Mouse (Mus musculus): ENCODE results near the gene Kcna4. TPM values are rescaled to one million over a fixed set of nuclear protein-coding genes. Genes with fewer than 3 reads are reported as not detected.

Kcna4 gene
- polyA plus RNA-seq, 1 experiment from 2014 or later = 0.13 TPM

DNA sequence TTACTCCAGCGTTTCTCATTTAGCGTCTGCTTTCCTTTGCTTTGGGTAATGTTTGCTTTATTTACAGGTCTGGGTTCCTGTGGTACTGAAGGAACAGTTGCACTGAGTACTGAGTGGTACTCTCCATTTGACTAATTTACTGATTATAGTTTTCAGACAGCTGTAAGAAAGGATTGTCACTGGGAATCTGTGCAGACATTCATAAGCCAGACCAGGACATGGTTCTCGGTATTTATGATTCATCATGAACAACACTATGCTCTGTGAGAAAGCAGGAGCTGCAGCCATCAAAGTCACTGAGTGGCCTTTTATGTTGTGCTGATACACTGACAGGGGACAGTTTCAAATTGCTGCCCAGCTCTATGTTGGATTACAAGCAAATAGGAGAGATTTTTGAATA is 33.7 kb downstream of the Kcna4 start:
- no peak overlapping the region for H3K27ac ChIP-seq
- no peak overlapping the region for H3K4me3 ChIP-seq
- 77% methylated on average over 3 of the region's 3 CpGs for WGBS (ENCODE audit: insufficient replicate concordance)
- no peak for ATAC-seq
- H3K9ac ChIP-seq = no peak overlapping the region
- H3K27me3 ChIP-seq (replicated peaks) = no peaks in the 10 kb centered on the region
- H3K4me1 ChIP-seq = no peaks in the 10 kb centered on the region
- H3K9me3 ChIP-seq (replicated peaks) = no peaks in the 10 kb centered on the region
- no peak overlapping the region for H3K4me2 ChIP-seq
- no peaks in the 10 kb centered on the region for H3K36me3 ChIP-seq

DNA sequence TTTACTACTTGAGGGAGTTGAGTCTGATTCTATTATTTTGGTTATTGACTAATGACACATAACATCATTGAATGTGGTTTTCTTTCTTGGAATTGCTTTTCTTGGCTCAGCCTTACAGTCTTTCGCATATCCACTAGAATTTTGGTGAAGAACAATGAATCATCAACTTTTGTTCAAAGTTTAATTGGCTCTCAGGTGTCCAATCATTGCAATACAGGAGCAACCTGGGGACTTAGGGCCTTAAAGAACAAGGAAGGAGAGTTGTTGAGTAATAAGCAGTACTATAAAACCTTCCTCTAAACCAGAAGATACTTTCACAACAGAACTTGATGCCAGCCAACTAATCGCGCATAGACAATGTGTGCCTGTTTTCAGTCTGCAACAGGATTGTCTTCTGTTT is 36.8 kb downstream of the Kcna4 start:
- Histone ChIP-seq H3K36me3 (no peaks in the 10 kb centered on the region), H3K27me3 (replicated peaks) (no peaks in the 10 kb centered on the region), H3K9me3 (replicated peaks) (no peaks in the 10 kb centered on the region), H3K4me3 (no peak overlapping the region), H3K4me1 (no peaks in the 10 kb centered on the region), H3K4me2 (no peak overlapping the region), H3K27ac (no peak overlapping the region), H3K9ac (no peak overlapping the region)
- 74% methylated on average over 3 of the region's 3 CpGs for WGBS (ENCODE audit: insufficient replicate concordance)
- no peak for ATAC-seq

- Histone ChIP-seq H3K9ac (no peak overlapping the region), H3K4me2 (no peak overlapping the region), H3K4me3 (no peak overlapping the region), H3K9me3 (replicated peaks) (no peaks in the 10 kb centered on the region), H3K4me1 (no peaks in the 10 kb centered on the region), H3K27me3 (replicated peaks) (no peaks in the 10 kb centered on the region), H3K27ac (no peak overlapping the region), H3K36me3 (no peaks in the 10 kb centered on the region)
- 50% methylated on average over 3 of the region's 3 CpGs for WGBS (ENCODE audit: insufficient replicate concordance)
- no peak for ATAC-seq
Measured at GRCm38 (mm10) chr2:107341291-107341690, 50.9 kb downstream of the Kcna4 start.

DNA sequence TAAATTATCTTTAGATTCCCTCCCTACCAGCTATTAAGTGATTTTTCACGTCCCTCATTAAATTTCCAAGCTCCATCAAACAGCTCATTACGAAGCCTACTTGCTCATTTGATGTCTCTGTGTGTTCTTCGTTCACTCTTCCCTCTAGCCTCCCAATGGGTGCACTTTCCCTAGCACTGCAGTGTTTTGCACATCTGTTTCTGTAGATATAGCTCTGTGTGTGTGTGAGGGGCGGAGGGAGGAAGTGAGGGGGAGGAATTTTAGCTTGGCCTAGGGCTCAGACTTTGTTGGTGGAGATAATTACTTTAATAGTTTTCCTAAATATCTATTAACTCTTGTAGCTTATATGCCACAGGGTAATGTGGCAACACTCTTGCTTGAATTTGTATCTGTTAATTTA is 54.4 kb downstream of the Kcna4 start:
- H3K4me2 ChIP-seq = no peak overlapping the region
- H3K36me3 ChIP-seq = no peaks in the 10 kb centered on the region

GRCm38 (mm10) chr2:107345299-107345698 is 54.9 kb downstream of the Kcna4 start:
- Histone ChIP-seq H3K27ac (no peak overlapping the region), H3K9me3 (replicated peaks) (no peaks in the 10 kb centered on the region), H3K4me3 (no peak overlapping the region), H3K4me1 (no peaks in the 10 kb centered on the region), H3K4me2 (no peak overlapping the region), H3K9ac (no peak overlapping the region), H3K36me3 (no peaks in the 10 kb centered on the region), H3K27me3 (replicated peaks) (no peaks in the 10 kb centered on the region)
- WGBS (ENCODE audit: insufficient replicate concordance) = 62% methylated on average over 4 of the region's 4 CpGs
- no peak for ATAC-seq

More for the DNA sequence above, 54.4 kb downstream of the Kcna4 start:
- no peaks in the 10 kb centered on the region for H3K4me1 ChIP-seq
- no peaks in the 10 kb centered on the region for H3K9me3 ChIP-seq (replicated peaks)
- no peaks in the 10 kb centered on the region for H3K27me3 ChIP-seq (replicated peaks)
- H3K4me3 ChIP-seq = no peak overlapping the region
- 44% methylated on average over 4 of the region's 4 CpGs for WGBS (ENCODE audit: insufficient replicate concordance)
- H3K9ac ChIP-seq = no peak overlapping the region
- ATAC-seq = no peak
- H3K27ac ChIP-seq = no peak overlapping the region

Other genes with a start within 250 kb of the Kcna4 start
- not detected in 2 replicates for gene Fshb, start 231.0 kb upstream of the Kcna4 start, polyA plus RNA-seq (2016; fragmentation: Nextera tagmentation; extraction: Ambion mirVana)